In genomic region chr10:75932081-75932678, GRCm38 (mm10) we compare ENCODE assay signal across 8 mouse cellular contexts. TPM values are rescaled to one million over a fixed set of nuclear protein-coding genes. Genes with fewer than 3 reads are reported as not detected.
DNase-seq lines count a peak whose midpoint lies in the region; ATAC-seq lines count a peak whose summit lies in the region.

No protein-coding gene starts in this region.

- H3K27ac ChIP-seq in heart, embryonic 13.5 days (replicated peaks) = peak overlapping the region; percentile 34
- peak overlapping the region; percentile 44; the same call in 1 of the 2 replicates for H3K27ac ChIP-seq in stomach, embryonic 14.5 days (ENCODE audit: low read length)

- peaks cover 48% of the 10 kb centered on the region for H3K4me1 ChIP-seq in heart, embryonic 13.5 days
- H3K4me1 ChIP-seq in megakaryocyte, embryonic 14.5 days = peaks cover 44% of the 10 kb centered on the region
- peaks cover 24% of the 10 kb centered on the region for H3K4me1 ChIP-seq in stomach, embryonic 14.5 days (ENCODE audit: control insufficient read depth, insufficient read depth, low read length)

- H3K9me3 ChIP-seq in heart, embryonic 13.5 days = no peaks in the 10 kb centered on the region
- H3K9me3 ChIP-seq in megakaryocyte, embryonic 14.5 days = no peaks in the 10 kb centered on the region
- no peaks in the 10 kb centered on the region for H3K9me3 ChIP-seq in stomach, embryonic 14.5 days (ENCODE audit: control insufficient read depth, low read depth, low read length)

- ATAC-seq in heart, embryonic 13.5 days (ENCODE audit: extremely low read depth, insufficient number of reproducible peaks, low FRiP score, low TSS enrichment) = peak; percentile 51; the same call in 1 of the 2 replicates
- ATAC-seq in stomach, embryonic 14.5 days (ENCODE audit: insufficient number of reproducible peaks, insufficient read depth, low FRiP score, low read depth) = peak; percentile 74

- peak overlapping the region; percentile 93 for H3K9ac ChIP-seq in heart, embryonic 13.5 days
- peak overlapping the region; percentile 83 for H3K9ac ChIP-seq in stomach, embryonic 14.5 days (replicated peaks; ENCODE audit: low read depth, low read length)

- H3K4me3 ChIP-seq in heart, embryonic 13.5 days = peak overlapping the region; percentile 65
- H3K4me3 ChIP-seq in megakaryocyte, embryonic 14.5 days (replicated peaks) = peak overlapping the region; percentile 87
- H3K4me3 ChIP-seq in stomach, embryonic 14.5 days (ENCODE audit: low read depth, low read length) = peak overlapping the region; percentile 63

- DNase-seq in 3T3-L1 (ENCODE audit: low read depth, low spot score) = peak; percentile 58
- peak; percentile 18 to 26 for DNase-seq in CD8-positive naive resting alpha-beta T cell, adult 2 months (ENCODE audit: low read depth in 2 of 2, low spot score in 2 of 2)
- DNase-seq in embryo, embryonic 10 days (ENCODE audit: low spot score) = peak; percentile 65
- DNase-seq in kidney, postnatal 10 days = peak; percentile 87
- no peak for DNase-seq in frontal cortex, adult 2 months (ENCODE audit: extremely low spot score in 1 of 2, low spot score in 1 of 2)

- peaks cover 12% of the 10 kb centered on the region for H3K36me3 ChIP-seq in heart, embryonic 13.5 days
- H3K36me3 ChIP-seq in megakaryocyte, embryonic 14.5 days (replicated peaks; ENCODE audit: low read length) = no peaks in the 10 kb centered on the region
- H3K36me3 ChIP-seq in stomach, embryonic 14.5 days (ENCODE audit: control insufficient read depth, insufficient read depth, low read length) = 0 out of 2 replicates have a peak, but pooled peaks cover 6% of the 10 kb centered on the region

- under 1% methylated on average over 44 of the region's 44 CpGs for WGBS in heart, embryonic 13.5 days
- WGBS in stomach, embryonic 14.5 days = 1% methylated on average over 44 of the region's 44 CpGs

- H3K27me3 ChIP-seq in heart, embryonic 13.5 days (replicated peaks) = peaks cover 48% of the 10 kb centered on the region
- H3K27me3 ChIP-seq in megakaryocyte, embryonic 14.5 days (replicated peaks) = peaks cover 83% of the 10 kb centered on the region
- no peaks in the 10 kb centered on the region for H3K27me3 ChIP-seq in stomach, embryonic 14.5 days (ENCODE audit: control insufficient read depth, insufficient read depth, low read length)

- peak overlapping the region; percentile 92 for H3K4me2 ChIP-seq in heart, embryonic 13.5 days
- H3K4me2 ChIP-seq in stomach, embryonic 14.5 days (replicated peaks; ENCODE audit: low read depth, low read length) = peak overlapping the region; percentile 91

RNA-seq across cellular contexts. Expression of gene Chchd10, which starts 0.8 kb away (rescaled TPM):
- 463 and 524 TPM in 2 replicates for polyA plus RNA-seq in heart, embryonic 13.5 days (2015; fragmentation: Nextera tagmentation; extraction: Ambion mirVana)
- polyA plus RNA-seq in megakaryocyte, embryonic 14.5 days (2012; ENCODE audit: insufficient read depth, low replicate concordance) = 113 and 164 TPM in 2 replicates
- 40.3 and 47.6 TPM in 2 replicates for polyA plus RNA-seq in stomach, embryonic 14.5 days (2014; fragmentation: Nextera tagmentation; extraction: Ambion mirVana)
- 453 and 546 TPM in 2 replicates for polyA plus RNA-seq in frontal cortex, adult 2 months (2012; rRNA removed)

RNA-seq across cellular contexts. Expression of gene Mmp11, which starts 4.1 kb away (rescaled TPM):
- 28.6 and 30.7 TPM in 2 replicates for polyA plus RNA-seq in heart, embryonic 13.5 days (2015; fragmentation: Nextera tagmentation; extraction: Ambion mirVana)
- 0.19 TPM in 1 of 2 replicates, not detected in the other for polyA plus RNA-seq in megakaryocyte, embryonic 14.5 days (2012; ENCODE audit: insufficient read depth, low replicate concordance)
- 47.9 and 59.5 TPM in 2 replicates for polyA plus RNA-seq in stomach, embryonic 14.5 days (2014; fragmentation: Nextera tagmentation; extraction: Ambion mirVana)
- 2.3 and 2.5 TPM in 2 replicates for polyA plus RNA-seq in frontal cortex, adult 2 months (2012; rRNA removed)

RNA-seq across cellular contexts. Expression of gene Gm867, which starts 8.3 kb away (rescaled TPM):
- 0.99 and 1.8 TPM in 2 replicates for polyA plus RNA-seq in heart, embryonic 13.5 days (2015; fragmentation: Nextera tagmentation; extraction: Ambion mirVana)
- not detected in 2 replicates for polyA plus RNA-seq in megakaryocyte, embryonic 14.5 days (2012; ENCODE audit: insufficient read depth, low replicate concordance)
- not detected in 2 replicates for polyA plus RNA-seq in stomach, embryonic 14.5 days (2014; fragmentation: Nextera tagmentation; extraction: Ambion mirVana)
- 0.16 and 0.36 TPM in 2 replicates for polyA plus RNA-seq in frontal cortex, adult 2 months (2012; rRNA removed)

RNA-seq across cellular contexts. Expression of gene Vpreb3, which starts 10.7 kb away (rescaled TPM):
- polyA plus RNA-seq in heart, embryonic 13.5 days (2015; fragmentation: Nextera tagmentation; extraction: Ambion mirVana) = 0.25 and 0.41 TPM in 2 replicates
- not detected in 2 replicates for polyA plus RNA-seq in megakaryocyte, embryonic 14.5 days (2012; ENCODE audit: insufficient read depth, low replicate concordance)
- 0.88 and 1.3 TPM in 2 replicates for polyA plus RNA-seq in stomach, embryonic 14.5 days (2014; fragmentation: Nextera tagmentation; extraction: Ambion mirVana)
- polyA plus RNA-seq in frontal cortex, adult 2 months (2012; rRNA removed) = not detected in 2 replicates

RNA-seq across cellular contexts. Expression of gene Smarcb1, which starts 10.8 kb away (rescaled TPM):
- polyA plus RNA-seq in heart, embryonic 13.5 days (2015; fragmentation: Nextera tagmentation; extraction: Ambion mirVana) = 118 and 125 TPM in 2 replicates
- polyA plus RNA-seq in megakaryocyte, embryonic 14.5 days (2012; ENCODE audit: insufficient read depth, low replicate concordance) = 241 and 345 TPM in 2 replicates
- polyA plus RNA-seq in stomach, embryonic 14.5 days (2014; fragmentation: Nextera tagmentation; extraction: Ambion mirVana) = 182 and 197 TPM in 2 replicates
- 82.1 and 89.4 TPM in 2 replicates for polyA plus RNA-seq in frontal cortex, adult 2 months (2012; rRNA removed)

Comparison
In these comparisons a context has a peak if more than half of its experiments do, and no peak if none do; other contexts are left out.
1. DNase-seq: peak in 3T3-L1 (single experiment), CD8-positive naive resting alpha-beta T cell, adult 2 months (2 of 2), embryo, embryonic 10 days (single experiment) and kidney, postnatal 10 days (single experiment); none in frontal cortex, adult 2 months (0 of 2).
2. Peak in every context shown above with its lines, with median percentiles within 50 percentile points of each other: H3K4me3 ChIP-seq.